Mouse (Mus musculus) adrenal gland, postnatal 25 days (tissue): Measurements from ENCODE around the gene Uqcrc2. TPM values are rescaled to one million over a fixed set of nuclear protein-coding genes. Genes with fewer than 3 reads are reported as not detected.

Source experiments
- DNase-seq: peaks from one replicate; pipeline ENCODE4 v3.0.0; 2021; ENCODE audit warnings: mixed read lengths
- total RNA-seq: library from RNA; stranded (reverse); gene quantifications from 2 replicates; pipeline ENCODE4 v1.2.3, GENCODE M21; 2021

Gene Uqcrc2
- total RNA-seq, 1 experiment from 2014 or later, result 319 TPM

- DNase-seq, result no peak
Measured at GRCm38 (mm10) chr7:120690634-120691033, 55.7 kb downstream of the Uqcrc2 start.

GRCm38 (mm10) chr7:120693831-120694375 is 58.9 kb downstream of the Uqcrc2 start:
- no peak for DNase-seq

- no peak for DNase-seq
Measured at GRCm38 (mm10) chr7:120695196-120695595, 60.2 kb downstream of the Uqcrc2 start.

GRCm38 (mm10) chr7:120695641-120696040 is 60.7 kb downstream of the Uqcrc2 start:
- no peak for DNase-seq

GRCm38 (mm10) chr7:120696331-120696730 is 61.4 kb downstream of the Uqcrc2 start:
- DNase-seq, result no peak

- no peak for DNase-seq
Measured at GRCm38 (mm10) chr7:120699586-120699985, 64.6 kb downstream of the Uqcrc2 start.

GRCm38 (mm10) chr7:120703888-120704287 is 68.9 kb downstream of the Uqcrc2 start:
- no peak for DNase-seq

Other genes starting within 250 kb of the Uqcrc2 start
- gene Abca16, start 225.5 kb upstream of the Uqcrc2 start, total RNA-seq, result not detected in 2 replicates
- gene Pdzd9, start 35.2 kb downstream of the Uqcrc2 start, total RNA-seq, result not detected in 2 replicates
- 40.1 and 40.4 TPM in 2 replicates for gene Mosmo, start 42.4 kb downstream of the Uqcrc2 start, total RNA-seq
- gene Vwa3a, start 104.1 kb downstream of the Uqcrc2 start, total RNA-seq, result 2.4 and 2.9 TPM in 2 replicates
- not detected in 2 replicates for gene Gm5737, start 177.2 kb downstream of the Uqcrc2 start, total RNA-seq
- gene Eef2k, start 207.7 kb downstream of the Uqcrc2 start, total RNA-seq, result 40.4 and 68.2 TPM in 2 replicates